Mouse (Mus musculus) ZHBTc4 (cell line): Measurements from ENCODE around the gene Avl9.

Experiments used
- DNase-seq: peaks from one replicate; pipeline ENCODE4 v3.0.0-alpha.2; 2011; ENCODE audit warnings: low read depth, low spot score

The Avl9 gene

GRCm38 (mm10) chr6:56714574-56715269 lies at the start of gene Avl9:
Gene Avl9, plus strand, starts transcription at chr6:56714899.
- DNase-seq, result peak; percentile 98

- DNase-seq, result no peak
These were observed 26.5 kb upstream of the Avl9 start for GRCm38 (mm10) chr6:56688238-56688637.

DNA sequence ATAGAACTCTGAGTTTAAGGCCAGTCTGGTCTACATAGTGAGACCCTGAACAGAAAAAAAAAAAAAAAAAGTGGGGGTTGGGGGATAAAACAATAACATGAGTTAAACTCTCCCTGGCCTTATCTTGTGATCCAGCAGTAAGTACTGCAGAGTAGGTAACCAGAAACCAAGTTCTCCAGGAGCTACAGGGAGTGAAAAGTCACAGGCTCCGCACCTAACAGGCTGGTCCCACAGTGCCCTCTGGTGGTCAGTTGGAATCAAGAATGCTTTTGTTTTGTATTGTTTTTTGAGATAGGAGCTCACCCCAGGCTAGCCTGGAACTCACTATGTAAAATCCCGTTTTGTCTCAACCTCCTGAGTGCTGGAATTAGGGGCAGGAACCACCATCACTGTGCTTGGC lies 23.5 kb upstream of the Avl9 start:
- DNase-seq, result peak; percentile 89

GRCm38 (mm10) chr6:56692445-56692844 lies 22.3 kb upstream of the Avl9 start:
- DNase-seq, result no peak

GRCm38 (mm10) chr6:56703931-56704900 lies 10.5 kb upstream of the Avl9 start, which contains the start of gene Lsm5:
Gene Lsm5, minus strand, starts transcription at chr6:56704710.
- DNase-seq, result peak; percentile 95

DNA sequence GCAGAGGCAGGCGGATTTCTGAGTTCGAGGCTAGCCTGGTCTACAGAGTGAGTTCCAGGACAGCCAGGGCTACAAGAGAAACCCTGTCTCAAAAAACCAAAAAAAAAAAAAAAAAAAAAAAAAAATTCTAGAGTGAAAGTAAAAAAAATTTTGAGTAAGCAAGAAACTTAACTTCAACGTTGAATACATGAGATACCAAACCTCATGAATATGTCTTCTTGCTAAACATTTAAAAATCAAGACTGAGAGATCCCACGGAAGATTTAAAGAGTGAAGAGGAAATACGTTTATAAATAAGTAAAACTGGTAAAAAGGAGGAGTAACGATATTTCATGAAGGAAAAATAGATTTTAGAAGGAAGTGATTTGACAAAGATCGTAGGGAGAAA lies 519 bp upstream of the Avl9 start:
- no peak for DNase-seq

DNA sequence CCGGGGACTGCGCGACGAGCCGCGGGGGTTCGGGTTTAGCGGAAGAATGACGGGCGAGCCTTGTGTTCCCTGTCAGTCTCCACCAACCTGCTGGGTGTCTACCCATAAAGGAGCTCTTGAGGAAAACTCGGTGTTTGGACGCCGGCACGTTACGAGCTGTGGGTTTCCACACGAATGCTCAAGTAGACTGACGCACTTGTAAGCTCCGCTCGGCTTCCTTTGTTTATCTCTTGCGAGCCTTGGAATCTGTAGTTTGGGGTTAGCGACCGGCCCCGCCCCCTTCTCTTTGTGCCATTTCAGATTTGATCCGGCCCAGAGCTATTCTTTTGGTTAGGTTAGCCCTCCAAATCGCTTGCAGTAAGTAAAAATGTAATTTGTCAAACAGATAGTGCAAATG lies 569 bp downstream of the Avl9 start:
- peak; percentile 90 for DNase-seq

DNA sequence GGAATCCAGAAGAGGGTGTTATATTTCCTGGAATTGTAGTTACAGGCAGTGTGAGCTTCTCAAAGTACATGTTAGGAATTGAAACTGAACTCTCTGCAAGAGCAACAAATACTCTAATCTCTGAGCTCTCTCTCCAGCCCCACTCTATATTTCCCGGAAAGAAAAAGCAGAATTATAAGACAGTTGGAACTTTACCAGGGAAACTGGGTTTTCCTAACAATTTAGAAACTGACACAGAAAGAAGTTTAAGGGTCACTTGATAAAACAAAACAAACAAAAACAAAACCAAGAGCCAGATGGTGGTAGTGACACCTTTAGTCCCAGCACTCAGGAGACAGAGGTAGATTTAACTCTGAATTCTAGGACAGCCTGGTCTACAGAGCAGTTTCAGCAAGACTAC lies 4.4 kb downstream of the Avl9 start:
- no peak for DNase-seq

- DNase-seq, result no peak
These were observed 6.2 kb downstream of the Avl9 start for GRCm38 (mm10) chr6:56720877-56721276.

DNA sequence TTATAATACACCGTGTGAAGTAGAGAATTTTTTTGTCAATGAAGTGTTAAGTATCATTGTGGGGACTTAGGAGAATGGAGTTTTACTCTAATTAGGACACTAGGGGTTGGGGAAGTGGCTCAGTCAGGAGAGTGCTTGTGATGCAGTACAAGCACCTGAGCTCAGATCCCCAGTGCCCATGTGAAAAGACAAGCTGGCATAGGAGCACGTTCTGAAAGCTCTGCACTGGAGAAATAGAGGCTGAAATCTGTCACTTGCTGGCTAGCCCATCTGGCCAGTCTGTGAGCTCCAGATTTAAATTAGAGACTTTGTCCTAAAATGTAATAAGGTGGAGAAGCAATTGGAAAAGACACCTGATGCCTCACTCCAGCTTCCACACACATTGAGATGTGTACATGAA lies 17.8 kb downstream of the Avl9 start:
- no peak for DNase-seq

DNA sequence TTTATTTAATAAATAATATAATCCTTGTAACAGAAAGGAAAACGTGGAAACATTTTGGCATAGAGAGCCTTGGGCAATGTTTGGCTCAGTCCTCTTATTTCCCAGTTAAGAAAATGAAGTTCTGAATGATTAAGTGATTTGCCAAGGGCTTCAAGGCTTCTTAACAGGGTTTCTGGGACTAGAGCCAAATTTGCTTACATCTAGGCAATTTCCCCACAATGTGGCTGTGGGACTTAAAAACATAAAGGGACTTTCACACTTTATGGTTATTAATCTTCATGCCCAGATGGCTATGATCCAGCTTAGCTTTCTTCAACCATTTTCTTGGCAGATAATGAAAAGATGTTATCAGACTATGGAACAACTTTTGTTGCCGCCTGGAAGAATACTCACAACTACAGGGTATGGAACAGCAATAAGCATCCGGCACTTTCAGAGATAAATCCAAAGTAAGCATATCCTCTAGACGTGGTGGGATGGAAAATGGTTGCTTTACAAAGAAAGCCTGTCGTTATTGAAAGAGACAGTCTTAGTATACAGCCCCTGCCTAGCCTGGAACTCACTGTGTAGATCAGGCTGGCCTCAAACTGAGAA lies 31.3 kb downstream of the Avl9 start:
- no peak for DNase-seq

GRCm38 (mm10) chr6:56753719-56754118 lies 39.0 kb downstream of the Avl9 start:
- DNase-seq, result no peak

GRCm38 (mm10) chr6:56756117-56756516 lies 41.4 kb downstream of the Avl9 start:
- DNase-seq, result no peak

DNA sequence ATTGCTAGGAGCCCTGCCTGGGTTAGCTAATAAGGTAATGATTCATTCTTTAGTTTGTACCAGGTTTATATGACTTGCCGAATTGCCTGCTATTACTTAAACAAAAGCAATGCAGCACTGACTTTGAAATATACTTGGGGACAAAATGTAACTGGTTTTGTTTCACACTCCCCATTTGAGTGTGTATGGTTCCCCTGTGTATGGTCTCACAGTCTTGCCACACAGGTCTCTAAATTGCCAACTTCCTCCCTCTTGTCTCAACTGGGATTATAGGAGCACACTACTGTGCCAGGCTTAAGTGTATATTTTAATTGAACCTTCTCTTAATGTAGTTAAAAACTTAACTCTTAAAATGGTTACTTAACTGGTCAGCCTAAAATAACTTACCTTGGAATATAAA lies 44.6 kb downstream of the Avl9 start:
- no peak for DNase-seq

GRCm38 (mm10) chr6:56765265-56765664 lies 50.6 kb downstream of the Avl9 start:
- no peak for DNase-seq

DNA sequence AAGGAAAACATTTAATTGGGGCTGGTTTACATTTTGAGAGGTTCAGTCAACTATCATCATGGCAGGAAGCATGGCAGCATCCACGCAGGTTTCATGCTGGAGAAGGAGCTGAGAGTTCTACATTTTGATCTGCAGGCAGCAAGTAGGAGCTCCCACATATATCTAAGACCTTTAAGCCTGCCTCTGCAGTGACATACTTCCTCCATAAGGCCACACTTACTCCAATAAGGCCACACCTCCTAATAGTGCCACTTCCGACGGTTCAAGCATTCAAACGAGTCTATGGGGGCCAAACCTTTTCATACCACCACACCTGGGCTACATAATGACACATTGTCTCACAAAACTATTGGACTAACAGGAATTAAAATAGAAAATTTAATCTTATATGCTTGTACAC lies 51.0 kb downstream of the Avl9 start:
- DNase-seq, result peak; percentile 13

DNA sequence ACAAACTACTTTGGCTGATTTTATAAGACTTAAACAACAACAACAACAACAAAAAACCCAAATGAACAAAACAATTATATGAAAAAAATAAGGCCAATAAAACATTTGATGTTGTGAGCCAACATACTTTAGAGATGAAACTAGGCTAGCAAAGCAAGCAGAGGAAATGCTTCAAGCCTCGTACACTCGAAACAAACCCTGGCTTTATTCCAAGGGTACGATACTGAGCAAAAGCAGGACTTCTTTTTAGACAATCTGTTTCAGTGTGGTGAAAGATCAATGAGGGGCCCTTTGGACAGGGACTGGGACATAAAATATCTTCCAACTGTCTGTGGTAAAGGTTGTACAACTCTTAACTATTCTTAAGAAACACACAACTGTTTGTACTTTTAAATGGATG lies 61.1 kb downstream of the Avl9 start:
- DNase-seq, result no peak

GRCm38 (mm10) chr6:56779636-56780035 lies 64.9 kb downstream of the Avl9 start:
- peak; percentile 62 for DNase-seq

GRCm38 (mm10) chr6:56783561-56784272 lies 69.0 kb downstream of the Avl9 start:
- DNase-seq, result no peak

DNA sequence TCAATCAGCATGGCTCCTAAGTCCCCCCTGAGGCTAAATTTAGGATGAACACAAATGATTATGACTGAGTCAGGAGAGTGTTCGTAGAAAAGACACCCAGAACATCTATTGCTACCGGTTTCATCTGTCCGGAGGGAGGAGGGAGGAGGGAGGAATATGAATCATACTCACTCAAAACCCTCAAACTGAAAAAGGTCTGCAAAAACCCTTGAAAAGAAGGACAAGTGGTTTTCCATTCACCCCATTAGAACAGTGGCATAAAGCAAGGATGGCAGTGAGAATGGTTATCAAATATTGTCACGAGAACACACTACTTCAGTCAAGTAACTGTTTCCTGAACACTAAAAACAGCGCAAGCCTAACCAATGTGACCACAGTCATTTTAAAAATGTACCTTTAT lies 70.4 kb downstream of the Avl9 start:
- no peak for DNase-seq

- no peak for DNase-seq
These were observed 73.0 kb downstream of the Avl9 start for GRCm38 (mm10) chr6:56787668-56788067.

DNA sequence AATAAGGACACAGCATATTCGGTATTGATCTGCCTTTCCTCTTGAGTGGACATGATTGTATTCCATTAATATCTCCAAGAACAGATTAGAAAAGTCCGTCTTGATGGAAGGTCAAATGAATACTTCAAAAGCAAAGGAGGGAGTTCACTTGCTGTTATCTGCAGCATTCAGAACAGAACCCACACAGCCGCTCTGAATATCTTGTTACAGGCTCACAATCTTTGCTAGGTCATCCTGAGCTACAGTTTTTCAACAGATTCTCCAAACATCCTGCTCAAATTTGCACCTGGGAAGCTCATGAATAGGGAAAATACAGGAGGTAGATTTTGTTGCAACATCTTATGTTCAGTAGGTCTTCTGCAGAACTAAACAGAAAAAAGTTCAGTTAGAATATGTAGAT lies 74.6 kb downstream of the Avl9 start:
- DNase-seq, result no peak
